Mouse (Mus musculus) spleen, adult 2 months (tissue): ENCODE measurements around the gene Kmt2b. TPM values are rescaled to one million over a fixed set of nuclear protein-coding genes. Genes with fewer than 3 reads are reported as not detected.

Experiments
- DNase-seq, 2 experiments: peaks; one replicate each; pipeline versions ENCODE4 v3.0.0 to v3.0.0-alpha.2; 2012 to 2021; ENCODE audit warnings: low spot score in 2 of 2, low read depth in 1 of 2
- H3K27ac ChIP-seq: fragments of 200-500 bp; 2 replicates; pipeline ENCODE4 v1.5.1; 2012; ENCODE audit warnings: low read length, inconsistent platforms; ENCODE audit not compliant: insufficient read depth
- H3K27me3 ChIP-seq: fragments of 200-500 bp; 2 replicates; pipeline ENCODE4 v1.6.1; 2012; ENCODE audit warnings: mild to moderate bottlenecking, moderate library complexity, low read length, inconsistent platforms; ENCODE audit not compliant: control insufficient read depth, insufficient read depth
- H3K36me3 ChIP-seq: fragments of 200-500 bp; 2 replicates; pipeline ENCODE4 v1.6.1; 2012; ENCODE audit warnings: mild to moderate bottlenecking, low read length, inconsistent platforms; ENCODE audit not compliant: control insufficient read depth, insufficient read depth
- H3K4me1 ChIP-seq: fragments of 200-500 bp; 2 replicates; pipeline ENCODE4 v1.6.1; 2011; ENCODE audit warnings: inconsistent platforms; ENCODE audit not compliant: control insufficient read depth, insufficient read depth, insufficient read length
- H3K4me3 ChIP-seq: fragments of 200-500 bp; 2 replicates; pipeline ENCODE4 v1.5.1; 2011; ENCODE audit warnings: mild to moderate bottlenecking, inconsistent platforms; ENCODE audit not compliant: insufficient read depth, insufficient read length; ENCODE audit errors: extremely low read depth
- CTCF ChIP-seq: fragments of 200-500 bp; IDR thresholded peaks from 2 replicates; pipeline ENCODE4 v1.5.1; 2011; ENCODE audit warnings: mild to moderate bottlenecking, inconsistent platforms; ENCODE audit not compliant: insufficient read depth, insufficient read length, insufficient replicate concordance; ENCODE audit errors: extremely low read depth
- POLR2A ChIP-seq: fragments of 200-500 bp; IDR thresholded peaks from 2 replicates; pipeline ENCODE4 v1.6.1; 2011; ENCODE audit warnings: low read depth, low read length, inconsistent platforms
- WGBS: fragments of 180-500 bp; shearing (Covaris S2); methylation state at CpG from one replicate; pipeline ENCODE4 v1.1.7; 2018; 5-methylcytosine and 5-hydroxymethylcytosine counted together
- polyA plus RNA-seq: library from polyadenylated mRNA; depleted of rRNA; stranded (reverse); fragments of >200 nt; gene quantifications from 2 replicates; pipeline ENCODE4 v1.2.3, GENCODE M21; 2012; rRNA removed

Gene Kmt2b
- polyA plus RNA-seq: 59.7 and 71.7 TPM in 2 replicates

- peak within 1 kb of the TSS; percentile 87 for H3K4me3 ChIP-seq
- no peak for TF ChIP-seq CTCF
- no peak; the same call in 1 of the 2 replicates for TF ChIP-seq POLR2A
- peak within 1 kb of the TSS; percentile 79 for H3K27ac ChIP-seq
- peaks cover 15% of the 10 kb centered on the region for H3K36me3 ChIP-seq
- peaks cover 11% of the 10 kb centered on the region for H3K4me1 ChIP-seq
- no peaks in the 10 kb centered on the region for H3K27me3 ChIP-seq
- peak; percentile 81 to 94 for DNase-seq
- WGBS: 1% methylated on average over 53 of the region's 68 CpGs
Measured at GRCm38 (mm10) chr7:30588676-30589434, at the start of gene Kmt2b. Gene Kmt2b (minus strand): TSS chr7:30588726.

- no peak overlapping the region for H3K27ac ChIP-seq
- H3K36me3 ChIP-seq: peaks cover 9% of the 10 kb centered on the region
- 33% methylated on average over 11 of the region's 11 CpGs for WGBS
- TF ChIP-seq POLR2A (no peak), CTCF (no peak)
- no peaks in the 10 kb centered on the region for H3K4me1 ChIP-seq
- no peak overlapping the region for H3K4me3 ChIP-seq
- peaks cover 15% of the 10 kb centered on the region for H3K27me3 ChIP-seq
- DNase-seq: no peak
Measured at GRCm38 (mm10) chr7:30636395-30636794, 47.9 kb upstream of the Kmt2b start.

GRCm38 (mm10) chr7:30635752-30636151 is 47.2 kb upstream of the Kmt2b start, which contains the start of gene Etv2:
Gene Etv2 (minus strand): TSS chr7:30635852.
- 0 out of 2 replicates have a peak, but pooled peaks cover 3% of the 10 kb centered on the region for H3K36me3 ChIP-seq
- TF ChIP-seq POLR2A: no peak
- no peak for TF ChIP-seq CTCF
- no peak for DNase-seq
- H3K27me3 ChIP-seq: peaks cover 15% of the 10 kb centered on the region
- no peaks in the 10 kb centered on the region for H3K4me1 ChIP-seq
- H3K27ac ChIP-seq: no peak within 1 kb of the TSS
- 10% methylated on average over 5 of the region's 5 CpGs for WGBS
- H3K4me3 ChIP-seq: no peak within 1 kb of the TSS

GRCm38 (mm10) chr7:30634621-30635020 is 46.1 kb upstream of the Kmt2b start:
- WGBS: 3% methylated on average over 20 of the region's 20 CpGs
- Histone ChIP-seq H3K27ac (no peak overlapping the region), H3K36me3 (no peaks in the 10 kb centered on the region), H3K27me3 (peaks cover 15% of the 10 kb centered on the region), H3K4me3 (no peak overlapping the region), H3K4me1 (no peaks in the 10 kb centered on the region)
- peak in 1 of 2 experiments; percentile 38 for DNase-seq
- TF ChIP-seq CTCF (peak; percentile 29; the same call in 1 of the 2 replicates), POLR2A (no peak)

DNA sequence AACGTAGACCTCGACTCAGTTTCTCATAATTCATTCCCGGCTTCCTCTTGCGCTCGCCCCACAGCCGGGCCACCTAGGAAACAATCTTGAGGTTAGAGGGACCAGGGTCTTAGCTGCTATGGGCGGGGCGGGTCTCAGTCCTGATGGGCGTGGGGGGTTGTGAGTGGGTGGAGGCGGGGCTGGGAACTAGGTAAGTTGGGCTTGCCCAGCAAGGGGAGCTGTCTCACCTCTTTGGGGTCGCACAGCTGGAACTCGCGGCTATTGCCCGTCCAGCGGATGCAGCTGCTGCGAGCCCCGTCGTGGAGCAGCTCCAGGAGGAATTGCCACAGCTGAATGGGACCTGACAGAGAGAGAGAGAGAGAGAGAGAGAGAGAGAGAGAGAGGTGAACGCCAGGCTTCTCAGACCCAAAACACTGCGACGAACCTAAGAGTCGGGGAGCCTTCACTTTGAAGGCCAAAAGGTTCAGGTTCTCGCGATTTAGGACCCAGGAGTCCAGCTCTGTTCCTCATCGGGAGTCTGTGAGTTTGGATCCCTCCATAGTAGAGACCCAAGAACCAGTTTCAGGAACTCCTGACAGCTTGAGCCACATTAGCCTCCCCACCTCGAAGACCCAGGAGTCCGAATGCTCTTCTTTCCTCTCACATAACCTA is 45.4 kb upstream of the Kmt2b start:
- Histone ChIP-seq H3K27me3 (peaks cover 16% of the 10 kb centered on the region), H3K36me3 (no peaks in the 10 kb centered on the region), H3K27ac (no peak overlapping the region), H3K4me1 (no peaks in the 10 kb centered on the region), H3K4me3 (no peak overlapping the region)
- DNase-seq: no peak
- 8% methylated on average over 27 of the region's 27 CpGs for WGBS
- no peak for TF ChIP-seq CTCF
- TF ChIP-seq POLR2A: no peak

- Histone ChIP-seq H3K4me1 (peaks cover 4% of the 10 kb centered on the region; the same call in 1 of the 2 replicates), H3K27me3 (peaks cover 5% of the 10 kb centered on the region; the same call in 1 of the 2 replicates), H3K36me3 (peaks cover 2% of the 10 kb centered on the region; the same call in 1 of the 2 replicates), H3K4me3 (no peak overlapping the region), H3K27ac (no peak overlapping the region)
- TF ChIP-seq POLR2A (no peak), CTCF (no peak)
- DNase-seq: no peak
Measured at GRCm38 (mm10) chr7:30629013-30629412, 40.5 kb upstream of the Kmt2b start.

- Histone ChIP-seq H3K36me3 (peaks cover 14% of the 10 kb centered on the region), H3K4me3 (no peak overlapping the region), H3K27me3 (peaks cover 1% of the 10 kb centered on the region; the same call in 1 of the 2 replicates), H3K4me1 (peaks cover 4% of the 10 kb centered on the region; the same call in 1 of the 2 replicates), H3K27ac (no peak overlapping the region)
- DNase-seq: no peak
- TF ChIP-seq POLR2A: no peak
- TF ChIP-seq CTCF: no peak
- 87% methylated on average over 5 of the region's 5 CpGs for WGBS
Measured at GRCm38 (mm10) chr7:30626647-30627046, 38.1 kb upstream of the Kmt2b start.
